Mouse (Mus musculus): ENCODE measurements around the gene Fam131b. TPM values are rescaled to one million over a fixed set of nuclear protein-coding genes. Genes with fewer than 3 reads are reported as not detected.

Fam131b gene
- polyA plus RNA-seq, 1 experiment from 2014 or later = 0.10 TPM

- H3K4me3 ChIP-seq (ENCODE audit: low read length) = no peak overlapping the region
- peaks cover 16% of the 10 kb centered on the region for H3K36me3 ChIP-seq (ENCODE audit: control insufficient read depth, insufficient read depth, low read length)
- H3K27ac ChIP-seq (ENCODE audit: low read length) = no peak overlapping the region
- 78% methylated on average over 15 of the region's 15 CpGs for WGBS
- ATAC-seq (ENCODE audit: low read depth) = no peak
- H3K9me3 ChIP-seq (ENCODE audit: control insufficient read depth, low read length) = no peaks in the 10 kb centered on the region
- no peak overlapping the region for H3K4me2 ChIP-seq (ENCODE audit: low read depth, low read length)
- no peaks in the 10 kb centered on the region for H3K27me3 ChIP-seq (ENCODE audit: control insufficient read depth, insufficient read depth, low read depth, low read length)
- no peak overlapping the region for H3K9ac ChIP-seq (ENCODE audit: low read length)
- peaks cover 14% of the 10 kb centered on the region for H3K4me1 ChIP-seq (replicated peaks; ENCODE audit: control insufficient read depth, insufficient read depth, low read length)
Measured at GRCm38 (mm10) chr6:42364607-42365006, 40.2 kb upstream of the Fam131b start.

GRCm38 (mm10) chr6:42364066-42364465 is 39.6 kb upstream of the Fam131b start:
- no peak for ATAC-seq (ENCODE audit: low read depth)

GRCm38 (mm10) chr6:42362974-42363373 is 38.5 kb upstream of the Fam131b start:
- Histone ChIP-seq H3K4me2 (ENCODE audit: low read depth, low read length) (no peak overlapping the region), H3K36me3 (ENCODE audit: control insufficient read depth, insufficient read depth, low read length) (peaks cover 26% of the 10 kb centered on the region), H3K4me3 (ENCODE audit: low read length) (no peak overlapping the region), H3K27me3 (ENCODE audit: control insufficient read depth, insufficient read depth, low read depth, low read length) (no peaks in the 10 kb centered on the region), H3K9me3 (ENCODE audit: control insufficient read depth, low read length) (no peaks in the 10 kb centered on the region), H3K9ac (ENCODE audit: low read length) (no peak overlapping the region), H3K4me1 (replicated peaks; ENCODE audit: control insufficient read depth, insufficient read depth, low read length) (peaks cover 23% of the 10 kb centered on the region), H3K27ac (ENCODE audit: low read length) (peak overlapping the region; percentile 83; the same call in 1 of the 2 replicates)
- ATAC-seq (ENCODE audit: low read depth) = peak; percentile 85
- WGBS = 24% methylated on average over 3 of the region's 3 CpGs

More at GRCm38 (mm10) chr6:42364066-42364465, 39.6 kb upstream of the Fam131b start:
- no peak overlapping the region for H3K4me3 ChIP-seq (ENCODE audit: low read length)
- H3K36me3 ChIP-seq (ENCODE audit: control insufficient read depth, insufficient read depth, low read length) = peaks cover 18% of the 10 kb centered on the region
- no peaks in the 10 kb centered on the region for H3K9me3 ChIP-seq (ENCODE audit: control insufficient read depth, low read length)
- H3K4me2 ChIP-seq (ENCODE audit: low read depth, low read length) = no peak overlapping the region
- H3K4me1 ChIP-seq (replicated peaks; ENCODE audit: control insufficient read depth, insufficient read depth, low read length) = peaks cover 16% of the 10 kb centered on the region
- no peaks in the 10 kb centered on the region for H3K27me3 ChIP-seq (ENCODE audit: control insufficient read depth, insufficient read depth, low read depth, low read length)
- H3K9ac ChIP-seq (ENCODE audit: low read length) = no peak overlapping the region
- WGBS = 80% methylated on average over 4 of the region's 4 CpGs
- no peak overlapping the region for H3K27ac ChIP-seq (ENCODE audit: low read length)

- H3K9ac ChIP-seq (ENCODE audit: low read length) = peak overlapping the region; percentile 24; the same call in 1 of the 2 replicates
- H3K27me3 ChIP-seq (ENCODE audit: control insufficient read depth, insufficient read depth, low read depth, low read length) = no peaks in the 10 kb centered on the region
- H3K4me3 ChIP-seq (ENCODE audit: low read length) = no peak overlapping the region
- peak; percentile 21 for ATAC-seq (ENCODE audit: low read depth)
- WGBS = 67% methylated on average over 1 of the region's 1 CpGs
- no peak overlapping the region for H3K4me2 ChIP-seq (ENCODE audit: low read depth, low read length)
- H3K9me3 ChIP-seq (ENCODE audit: control insufficient read depth, low read length) = no peaks in the 10 kb centered on the region
- H3K4me1 ChIP-seq (replicated peaks; ENCODE audit: control insufficient read depth, insufficient read depth, low read length) = peaks cover 26% of the 10 kb centered on the region
- peaks cover 29% of the 10 kb centered on the region for H3K36me3 ChIP-seq (ENCODE audit: control insufficient read depth, insufficient read depth, low read length)
- peak overlapping the region; percentile 83 for H3K27ac ChIP-seq (ENCODE audit: low read length)
Measured at GRCm38 (mm10) chr6:42362497-42362896, 38.1 kb upstream of the Fam131b start.

- ATAC-seq (ENCODE audit: low read depth) = no peak
- WGBS = 39% methylated on average over 1 of the region's 1 CpGs
Measured at GRCm38 (mm10) chr6:42362074-42362473, 37.6 kb upstream of the Fam131b start.

GRCm38 (mm10) chr6:42361041-42361895 is 36.8 kb upstream of the Fam131b start:
- peaks cover 40% of the 10 kb centered on the region for H3K36me3 ChIP-seq (ENCODE audit: control insufficient read depth, insufficient read depth, low read length)
- no peak overlapping the region for H3K4me3 ChIP-seq (ENCODE audit: low read length)
- H3K27me3 ChIP-seq (ENCODE audit: control insufficient read depth, insufficient read depth, low read depth, low read length) = no peaks in the 10 kb centered on the region
- peaks cover 38% of the 10 kb centered on the region for H3K4me1 ChIP-seq (replicated peaks; ENCODE audit: control insufficient read depth, insufficient read depth, low read length)
- no peak overlapping the region for H3K4me2 ChIP-seq (ENCODE audit: low read depth, low read length)
- WGBS = 89% methylated on average over 13 of the region's 13 CpGs
- H3K9me3 ChIP-seq (ENCODE audit: control insufficient read depth, low read length) = no peaks in the 10 kb centered on the region
- H3K27ac ChIP-seq (ENCODE audit: low read length) = peak overlapping the region; percentile 83
- ATAC-seq (ENCODE audit: low read depth) = no peak
- no peak overlapping the region for H3K9ac ChIP-seq (ENCODE audit: low read length)

More at GRCm38 (mm10) chr6:42362074-42362473, 37.6 kb upstream of the Fam131b start:
- Histone ChIP-seq H3K4me3 (ENCODE audit: low read length) (no peak overlapping the region), H3K9ac (ENCODE audit: low read length) (peak overlapping the region; percentile 24; the same call in 1 of the 2 replicates), H3K9me3 (ENCODE audit: control insufficient read depth, low read length) (no peaks in the 10 kb centered on the region), H3K27ac (ENCODE audit: low read length) (peak overlapping the region; percentile 83), H3K27me3 (ENCODE audit: control insufficient read depth, insufficient read depth, low read depth, low read length) (no peaks in the 10 kb centered on the region), H3K4me2 (ENCODE audit: low read depth, low read length) (no peak overlapping the region), H3K4me1 (replicated peaks; ENCODE audit: control insufficient read depth, insufficient read depth, low read length) (peaks cover 30% of the 10 kb centered on the region), H3K36me3 (ENCODE audit: control insufficient read depth, insufficient read depth, low read length) (peaks cover 32% of the 10 kb centered on the region)

GRCm38 (mm10) chr6:42360231-42360840 is 35.9 kb upstream of the Fam131b start:
- WGBS = 80% methylated on average over 6 of the region's 6 CpGs
- H3K27me3 ChIP-seq (ENCODE audit: control insufficient read depth, insufficient read depth, low read depth, low read length) = no peaks in the 10 kb centered on the region
- H3K4me1 ChIP-seq (replicated peaks; ENCODE audit: control insufficient read depth, insufficient read depth, low read length) = peaks cover 38% of the 10 kb centered on the region
- no peaks in the 10 kb centered on the region for H3K9me3 ChIP-seq (ENCODE audit: control insufficient read depth, low read length)
- H3K9ac ChIP-seq (ENCODE audit: low read length) = no peak overlapping the region
- no peak overlapping the region for H3K4me3 ChIP-seq (ENCODE audit: low read length)
- H3K4me2 ChIP-seq (ENCODE audit: low read depth, low read length) = no peak overlapping the region
- ATAC-seq (ENCODE audit: low read depth) = no peak
- H3K27ac ChIP-seq (ENCODE audit: low read length) = no peak overlapping the region
- peaks cover 45% of the 10 kb centered on the region for H3K36me3 ChIP-seq (ENCODE audit: control insufficient read depth, insufficient read depth, low read length)

- Histone ChIP-seq H3K27me3 (ENCODE audit: control insufficient read depth, insufficient read depth, low read depth, low read length) (no peaks in the 10 kb centered on the region), H3K4me3 (ENCODE audit: low read length) (no peak overlapping the region), H3K4me2 (ENCODE audit: low read depth, low read length) (no peak overlapping the region), H3K9ac (ENCODE audit: low read length) (no peak overlapping the region), H3K9me3 (ENCODE audit: control insufficient read depth, low read length) (no peaks in the 10 kb centered on the region), H3K36me3 (ENCODE audit: control insufficient read depth, insufficient read depth, low read length) (peaks cover 45% of the 10 kb centered on the region), H3K4me1 (replicated peaks; ENCODE audit: control insufficient read depth, insufficient read depth, low read length) (peaks cover 43% of the 10 kb centered on the region), H3K27ac (ENCODE audit: low read length) (peak overlapping the region; percentile 60)
- 47% methylated on average over 9 of the region's 9 CpGs for WGBS
- no peak for ATAC-seq (ENCODE audit: low read depth)
Measured at GRCm38 (mm10) chr6:42359364-42360147, 35.1 kb upstream of the Fam131b start.

GRCm38 (mm10) chr6:42358901-42359300 is 34.5 kb upstream of the Fam131b start:
- H3K9ac ChIP-seq (ENCODE audit: low read length) = no peak overlapping the region
- H3K27ac ChIP-seq (ENCODE audit: low read length) = peak overlapping the region; percentile 48
- H3K36me3 ChIP-seq (ENCODE audit: control insufficient read depth, insufficient read depth, low read length) = peaks cover 45% of the 10 kb centered on the region
- no peak for ATAC-seq (ENCODE audit: low read depth)
- no peak overlapping the region for H3K4me2 ChIP-seq (ENCODE audit: low read depth, low read length)
- H3K27me3 ChIP-seq (ENCODE audit: control insufficient read depth, insufficient read depth, low read depth, low read length) = no peaks in the 10 kb centered on the region
- WGBS = 71% methylated on average over 12 of the region's 12 CpGs
- H3K4me3 ChIP-seq (ENCODE audit: low read length) = no peak overlapping the region
- H3K9me3 ChIP-seq (ENCODE audit: control insufficient read depth, low read length) = no peaks in the 10 kb centered on the region
- peaks cover 50% of the 10 kb centered on the region for H3K4me1 ChIP-seq (replicated peaks; ENCODE audit: control insufficient read depth, insufficient read depth, low read length)
